Mouse (Mus musculus) ES-E14 (cell line): Measurements from ENCODE around the gene Alg13. TPM values are rescaled to one million over a fixed set of nuclear protein-coding genes. Genes with fewer than 3 reads are reported as not detected.

Source experiments
- DNase-seq: peaks from one replicate; pipeline ENCODE4 v3.0.0-alpha.2; 2013; ENCODE audit warnings: low read depth, low spot score
- H3K27ac ChIP-seq: 2 replicates; pipeline ENCODE4 v1.5.1; 2012; ENCODE audit warnings: low read depth, mild to moderate bottlenecking, low read length, moderate library complexity, mixed read lengths; ENCODE audit not compliant: poor library complexity, insufficient read depth, severe bottlenecking
- H3K36me3 ChIP-seq: 2 replicates; pipeline ENCODE4 v1.6.1; 2012; ENCODE audit warnings: mild to moderate bottlenecking, low read length, moderate library complexity, mixed read lengths; ENCODE audit not compliant: control insufficient read depth, poor library complexity, insufficient read depth, severe bottlenecking
- H3K4me1 ChIP-seq, 2 experiments: fragments of 150-350 bp in 1 of 2; sonication (generic) in 1 of 2; 2 replicates each; pipeline ENCODE4 v1.6.1; 2012; ENCODE audit warnings: low read length in 2 of 2, mild to moderate bottlenecking in 1 of 2, mixed read lengths in 1 of 2; ENCODE audit not compliant: control insufficient read depth in 2 of 2, insufficient read depth in 2 of 2, poor library complexity in 1 of 2
- H3K4me3 ChIP-seq, 2 experiments: fragments of 150-350 bp in 1 of 2; sonication (generic) in 1 of 2; 2 replicates each; pipeline ENCODE4 v1.5.1; 2012; ENCODE audit warnings: low read length in 2 of 2, low read depth in 1 of 2, mild to moderate bottlenecking in 1 of 2, mixed read lengths in 1 of 2; ENCODE audit not compliant: insufficient read depth in 1 of 2, poor library complexity in 1 of 2, severe bottlenecking in 1 of 2
- H3K9ac ChIP-seq: 2 replicates; pipeline ENCODE4 v1.6.1; 2012; ENCODE audit warnings: low read depth, mild to moderate bottlenecking, low read length, mixed read lengths; ENCODE audit not compliant: poor library complexity, insufficient read depth, severe bottlenecking
- H3K9me3 ChIP-seq: fragments of 150-350 bp; sonication (generic); 2 replicates; pipeline ENCODE4 v1.6.1; 2012; ENCODE audit warnings: low read depth, mild to moderate bottlenecking, low read length; ENCODE audit not compliant: control insufficient read depth, insufficient read depth
- CHD2 ChIP-seq: IDR thresholded peaks from 2 replicates; pipeline ENCODE4 v1.6.1; 2014; ENCODE audit warnings: mild to moderate bottlenecking, low read depth, low read length, inconsistent platforms
- HCFC1 ChIP-seq: IDR thresholded peaks from 2 replicates; pipeline ENCODE4 v1.6.1; 2012; ENCODE audit warnings: low read length, inconsistent platforms, borderline replicate concordance; ENCODE audit not compliant: insufficient read depth
- MAFK ChIP-seq: IDR thresholded peaks from 2 replicates; pipeline ENCODE4 v1.6.1; 2014; ENCODE audit warnings: mild to moderate bottlenecking, low read depth, low read length, inconsistent platforms; ENCODE audit not compliant: insufficient read depth
- ZC3H11A ChIP-seq: IDR thresholded peaks from 2 replicates; pipeline ENCODE4 v1.6.1; 2012; ENCODE audit warnings: low read depth, mild to moderate bottlenecking, inconsistent platforms, low read length, borderline replicate concordance
- ZNF384 ChIP-seq: IDR thresholded peaks from 2 replicates; pipeline ENCODE4 v1.6.1; 2012; ENCODE audit warnings: low read depth, low read length, inconsistent platforms
- in situ Hi-C, 2 experiments: fragments of 600-800 bp; cut with MboI; formaldehyde crosslinking; loops; one replicate each; pipeline ENCODE4 v1.15.1; 2025; ENCODE audit warnings: low sequenced_read_pairs in 2 of 2, inconsistent platforms in 1 of 2; ENCODE audit not compliant: unreplicated experiment in 2 of 2
- total RNA-seq: library from RNA; depleted of rRNA; stranded (reverse); fragments of 300-350 nt; gene quantifications from 2 replicates; pipeline ENCODE4 v1.2.3, GENCODE M21; 2012; rRNA removed

The Alg13 gene
- total RNA-seq, 1 experiment = 159 TPM

GRCm38 (mm10) chrX:144423848-144424247 is 106.2 kb downstream of the Alg13 start:
- no peak for DNase-seq
- H3K27ac ChIP-seq = no peak overlapping the region
- H3K9me3 ChIP-seq = no peaks in the 10 kb centered on the region
- no peaks in the 10 kb centered on the region for H3K4me1 ChIP-seq
- no peak overlapping the region for H3K4me3 ChIP-seq
- in situ Hi-C loops = no loop called here
- H3K36me3 ChIP-seq = no peaks in the 10 kb centered on the region
- H3K9ac ChIP-seq = no peak overlapping the region
- TF ChIP-seq ZNF384 (no peak), MAFK (no peak), ZC3H11A (no peak), CHD2 (no peak), HCFC1 (no peak)

Other genes with a start within 250 kb of the Alg13 start
- gene A730046J19Rik, start 164.1 kb upstream of the Alg13 start, total RNA-seq = 0.11 and 0.13 TPM in 2 replicates
- gene Trpc5os, start 138.8 kb downstream of the Alg13 start, total RNA-seq = 0.27 and 0.79 TPM in 2 replicates